Mouse (Mus musculus) megakaryocyte, embryonic 14.5 days (primary cell): ENCODE measurements around the gene Gli1.

Experiments
- FLI1 ChIP-seq: IDR thresholded peaks from 2 replicates; pipeline ENCODE4 v1.6.1; 2012; ENCODE audit warnings: low read length, inconsistent platforms, mixed read lengths
- GATA1 ChIP-seq: IDR thresholded peaks from 3 replicates; pipeline ENCODE4 v1.6.1; 2012; ENCODE audit warnings: mixed read lengths, low read length, inconsistent platforms, borderline replicate concordance

- TF ChIP-seq FLI1 (no peak), GATA1 (no peak)
Measured at GRCm38 (mm10) chr10:127317277-127317676, 24.5 kb downstream of the Gli1 start.
